Mouse (Mus musculus) lung, embryonic 16.5 days (tissue): ENCODE results near the gene Eif2s2. TPM values are rescaled to one million over a fixed set of nuclear protein-coding genes. Genes with fewer than 3 reads are reported as not detected.
"Not testable (repeated sequence)": the region's sequence is repeated elsewhere in the genome, so short reads cannot be mapped to it uniquely, and the experiment has no call there.

Experiments
- ATAC-seq: fragments of 200-750 bp; cut with Nextera tagmentation; 2 replicates; pipeline ENCODE4 v1.8.0; 2017; ENCODE audit warnings: low read depth, mild to moderate bottlenecking, moderate library complexity
- H3K27ac ChIP-seq: fragments of 300-500 bp; sonication (generic); 2 replicates; pipeline ENCODE4 v1.5.1; 2014; ENCODE audit warnings: mild to moderate bottlenecking, control low read depth, low read length
- H3K27me3 ChIP-seq: fragments of 300-500 bp; sonication (generic); 2 replicates; pipeline ENCODE4 v1.6.1; 2014; ENCODE audit warnings: low read depth, low read length, mixed read lengths; ENCODE audit not compliant: control insufficient read depth, insufficient read depth
- H3K36me3 ChIP-seq: fragments of 300-500 bp; sonication (generic); 2 replicates; pipeline ENCODE4 v1.6.1; 2014; ENCODE audit warnings: low read length; ENCODE audit not compliant: control insufficient read depth, insufficient read depth
- H3K4me1 ChIP-seq: fragments of 300-500 bp; sonication (generic); replicated peaks from 2 replicates; pipeline ENCODE4 v1.6.1; 2014; ENCODE audit warnings: low read length, mixed read lengths; ENCODE audit not compliant: control insufficient read depth, insufficient read depth
- H3K4me2 ChIP-seq: fragments of 300-500 bp; sonication (generic); 2 replicates; pipeline ENCODE4 v1.6.1; 2014; ENCODE audit warnings: low read depth, low read length, control low read depth
- H3K4me3 ChIP-seq: fragments of 300-500 bp; sonication (generic); 2 replicates; pipeline ENCODE4 v1.5.1; 2014; ENCODE audit warnings: mild to moderate bottlenecking, low read length, control low read depth
- H3K9ac ChIP-seq: fragments of 300-500 bp; sonication (generic); 2 replicates; pipeline ENCODE4 v1.6.1; 2014; ENCODE audit warnings: low read length, control low read depth
- H3K9me3 ChIP-seq: fragments of 300-500 bp; sonication (generic); 2 replicates; pipeline ENCODE4 v1.6.1; 2016; ENCODE audit warnings: low read length; ENCODE audit not compliant: control insufficient read depth
- WGBS: fragments of 180-500 bp; shearing (Covaris S2); extraction: QIAGEN DNeasy Blood & Tissue Kit; methylation state at CpG from one replicate; pipeline ENCODE4 v1.1.7; 2014; 5-methylcytosine and 5-hydroxymethylcytosine counted together
- polyA plus RNA-seq: library from polyadenylated mRNA; unstranded; fragments of >200 nt; fragmentation: Nextera tagmentation; extraction: Ambion mirVana; gene quantifications from 2 replicates; pipeline ENCODE4 v1.2.1, GENCODE M21; 2015

The Eif2s2 gene
- polyA plus RNA-seq, 1 experiment from 2014 or later: 82.1 TPM

DNA sequence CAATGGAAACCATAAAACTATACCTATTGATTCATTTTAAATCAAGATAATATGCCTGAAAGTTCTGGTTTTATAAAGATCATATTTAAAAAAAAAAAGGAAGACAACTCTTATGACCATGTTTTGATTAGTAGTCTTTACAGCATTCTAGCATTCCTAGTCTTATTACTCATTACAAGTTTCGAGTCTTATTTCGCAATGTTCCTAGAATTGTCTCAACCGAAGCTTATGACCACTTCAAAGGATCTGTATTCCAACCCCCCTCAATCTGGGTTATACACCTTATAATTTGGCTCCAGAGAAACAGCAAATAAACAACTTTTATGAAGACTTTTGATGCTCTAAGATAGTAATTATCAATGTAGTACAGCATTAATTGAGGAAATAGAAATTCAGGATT is 9.4 kb upstream of the Eif2s2 start:
- H3K27ac ChIP-seq: no peak overlapping the region
- no peaks in the 10 kb centered on the region for H3K27me3 ChIP-seq
- no peak overlapping the region for H3K4me2 ChIP-seq
- H3K36me3 ChIP-seq: no peaks in the 10 kb centered on the region
- no peak overlapping the region for H3K9ac ChIP-seq
- no peak for ATAC-seq
- H3K4me1 ChIP-seq: no peaks in the 10 kb centered on the region
- no peak overlapping the region for H3K4me3 ChIP-seq
- no peaks in the 10 kb centered on the region for H3K9me3 ChIP-seq
- WGBS: 71% methylated on average over 3 of the region's 3 CpGs

DNA sequence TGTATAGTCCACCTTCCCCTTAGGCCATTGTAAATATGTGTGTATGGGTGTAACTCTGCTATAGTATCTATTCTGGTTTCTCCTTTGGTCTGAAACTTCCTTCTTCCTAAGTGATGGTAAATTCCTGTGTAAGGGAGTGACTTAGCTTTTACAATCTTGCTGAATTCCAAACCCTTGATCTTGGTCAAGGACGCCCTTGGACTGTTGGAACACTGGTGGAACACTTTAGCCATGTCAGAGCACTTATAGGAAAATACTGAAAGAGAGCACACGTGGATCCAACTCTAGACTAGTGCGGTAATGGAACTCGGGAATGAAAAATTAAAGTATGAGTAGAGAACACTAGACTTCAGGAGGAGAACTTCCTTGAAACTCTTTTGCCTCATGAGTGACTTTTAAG is 6.7 kb upstream of the Eif2s2 start:
- not testable (repeated sequence) for ATAC-seq

DNA sequence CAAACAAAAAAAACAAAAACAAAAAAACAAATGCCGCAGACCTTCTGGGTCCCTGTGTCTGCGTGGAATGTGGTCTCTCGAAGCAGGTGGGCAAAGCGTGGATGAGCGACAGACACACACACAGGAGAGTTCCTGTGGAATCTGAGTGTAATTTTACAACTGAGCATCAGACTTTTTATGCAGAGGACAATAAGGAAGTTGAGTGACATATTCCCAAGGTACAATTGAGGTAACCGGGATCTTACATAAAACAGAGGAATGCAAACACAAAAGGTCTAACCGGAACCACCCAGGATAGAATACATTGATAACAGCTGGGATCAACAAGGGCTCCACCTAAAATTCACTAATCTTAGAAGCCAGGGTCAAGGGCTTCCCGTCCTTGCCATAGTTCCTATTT is 6.3 kb upstream of the Eif2s2 start:
- H3K36me3 ChIP-seq, H3K27ac ChIP-seq, H3K9me3 ChIP-seq, H3K4me3 ChIP-seq, ATAC-seq, H3K27me3 ChIP-seq, H3K4me2 ChIP-seq, H3K4me1 ChIP-seq, H3K9ac ChIP-seq: not testable (repeated sequence)
- 82% methylated on average over 8 of the region's 8 CpGs for WGBS

More for the DNA sequence above, 6.7 kb upstream of the Eif2s2 start:
- not testable (repeated sequence) for H3K27me3 ChIP-seq, H3K9ac ChIP-seq, H3K4me2 ChIP-seq, H3K4me1 ChIP-seq, H3K4me3 ChIP-seq, H3K27ac ChIP-seq, H3K36me3 ChIP-seq, H3K9me3 ChIP-seq
- 72% methylated on average over 4 of the region's 4 CpGs for WGBS

DNA sequence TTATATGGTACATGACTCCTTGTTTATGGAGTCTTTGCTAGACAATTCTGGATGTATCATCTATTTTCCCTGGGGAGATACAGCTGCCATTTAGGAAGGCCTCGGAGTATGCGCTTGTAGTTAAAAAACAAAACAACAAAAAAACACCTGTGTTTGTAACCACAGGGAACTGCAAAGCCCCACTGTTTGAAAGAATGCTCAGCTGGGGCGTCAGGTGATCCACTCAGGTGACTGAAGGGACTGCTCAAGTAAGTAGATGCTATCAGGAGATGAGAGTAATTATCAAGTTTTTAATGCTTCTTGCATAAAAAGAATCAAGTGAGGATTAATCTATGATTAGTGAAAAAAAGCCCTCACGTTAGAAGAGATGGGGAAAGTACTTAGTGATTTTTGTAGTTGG is 813 bp upstream of the Eif2s2 start:
- no peak for ATAC-seq
- H3K27me3 ChIP-seq: no peaks in the 10 kb centered on the region
- WGBS: 57% methylated on average over 4 of the region's 4 CpGs
- H3K4me1 ChIP-seq: peaks cover 12% of the 10 kb centered on the region
- no peaks in the 10 kb centered on the region for H3K9me3 ChIP-seq
- no peaks in the 10 kb centered on the region for H3K36me3 ChIP-seq
- H3K9ac ChIP-seq: no peak overlapping the region
- no peak overlapping the region for H3K27ac ChIP-seq
- peak overlapping the region; percentile 71; the same call in 1 of the 2 replicates for H3K4me2 ChIP-seq
- H3K4me3 ChIP-seq: peak overlapping the region; percentile 69; the same call in 1 of the 2 replicates

DNA sequence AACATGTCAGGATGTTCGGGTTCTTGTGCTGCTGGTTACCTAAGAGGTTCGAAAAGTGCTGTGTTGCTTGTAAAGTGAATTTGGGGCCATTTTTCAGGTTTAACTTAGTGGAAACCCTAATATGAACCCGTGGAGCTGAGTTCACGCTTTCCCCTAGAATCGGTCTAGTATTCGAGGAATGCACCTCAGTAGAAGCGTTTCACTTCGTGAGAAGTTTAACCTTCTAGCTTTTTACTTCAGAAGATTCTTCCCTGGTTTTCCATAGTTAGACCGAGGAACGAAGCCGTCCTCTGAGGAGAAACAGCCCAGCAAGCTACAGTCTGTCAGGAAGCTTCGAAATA is 280 bp upstream of the Eif2s2 start:
- Histone ChIP-seq H3K27me3 (no peaks in the 10 kb centered on the region), H3K4me1 (peaks cover 12% of the 10 kb centered on the region), H3K9me3 (no peaks in the 10 kb centered on the region), H3K36me3 (0 out of 2 replicates have a peak, but pooled peaks cover 1% of the 10 kb centered on the region), H3K4me3 (peak overlapping the region; percentile 69), H3K27ac (no peak overlapping the region), H3K4me2 (peak overlapping the region; percentile 71), H3K9ac (peak overlapping the region; percentile 55)
- WGBS: 7% methylated on average over 12 of the region's 12 CpGs
- ATAC-seq: peak; percentile 27; the same call in 1 of the 2 replicates

DNA sequence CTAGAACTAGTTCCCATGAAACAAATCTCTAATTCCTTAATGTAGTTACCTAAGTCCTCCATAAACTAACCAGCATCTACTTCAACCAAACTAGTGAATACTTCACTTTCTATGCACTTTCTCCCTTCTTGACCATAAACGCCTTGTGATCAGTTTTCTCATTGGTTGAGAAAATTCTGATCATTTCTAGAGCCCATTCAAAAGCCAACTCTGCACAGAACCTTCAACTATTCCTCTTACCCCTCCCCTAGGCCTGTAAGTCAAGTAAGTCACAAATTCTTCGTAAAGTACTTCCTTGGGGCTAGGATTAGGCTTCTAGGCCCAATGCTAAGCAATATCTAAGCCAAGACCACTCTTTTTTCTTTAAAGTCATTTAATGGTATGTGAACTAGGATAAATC is 1.1 kb downstream of the Eif2s2 start:
- peak overlapping the region; percentile 85 for H3K9ac ChIP-seq
- no peak for ATAC-seq
- no peaks in the 10 kb centered on the region for H3K9me3 ChIP-seq
- H3K4me3 ChIP-seq: peak overlapping the region; percentile 69
- no peaks in the 10 kb centered on the region for H3K27me3 ChIP-seq
- WGBS: 11% methylated on average over 2 of the region's 2 CpGs
- H3K36me3 ChIP-seq: peaks cover 9% of the 10 kb centered on the region; the same call in 1 of the 2 replicates
- H3K27ac ChIP-seq: no peak overlapping the region; the same call in 1 of the 2 replicates
- peak overlapping the region; percentile 93 for H3K4me2 ChIP-seq
- peaks cover 12% of the 10 kb centered on the region for H3K4me1 ChIP-seq

DNA sequence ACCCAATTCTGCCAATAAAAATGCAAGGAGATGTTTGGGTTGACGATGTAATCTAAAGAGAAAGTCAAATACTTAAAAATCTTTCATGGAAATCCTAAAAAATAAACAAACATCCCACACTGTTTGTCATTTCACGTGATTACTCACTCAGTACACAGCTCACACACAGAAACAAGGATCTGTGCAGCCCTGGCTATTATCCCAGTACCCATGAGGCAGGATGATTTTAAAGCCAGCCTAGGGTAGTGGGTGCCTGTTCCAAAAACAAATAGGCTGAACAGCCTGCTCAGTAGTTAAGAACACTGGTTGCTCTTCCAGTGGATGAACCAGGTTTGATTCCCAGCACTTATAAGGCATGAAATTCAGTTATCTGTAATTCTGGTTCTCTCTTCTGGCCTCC is 16.1 kb downstream of the Eif2s2 start:
- peaks cover 2% of the 10 kb centered on the region; the same call in 1 of the 2 replicates for H3K4me1 ChIP-seq
- no peak overlapping the region for H3K27ac ChIP-seq
- no peak overlapping the region for H3K4me3 ChIP-seq
- H3K36me3 ChIP-seq: peaks cover 43% of the 10 kb centered on the region
- no peaks in the 10 kb centered on the region for H3K27me3 ChIP-seq
- ATAC-seq: no peak
- no peak overlapping the region for H3K9ac ChIP-seq
- no peak overlapping the region for H3K4me2 ChIP-seq
- no peaks in the 10 kb centered on the region for H3K9me3 ChIP-seq
- 50% methylated on average over 2 of the region's 2 CpGs for WGBS

DNA sequence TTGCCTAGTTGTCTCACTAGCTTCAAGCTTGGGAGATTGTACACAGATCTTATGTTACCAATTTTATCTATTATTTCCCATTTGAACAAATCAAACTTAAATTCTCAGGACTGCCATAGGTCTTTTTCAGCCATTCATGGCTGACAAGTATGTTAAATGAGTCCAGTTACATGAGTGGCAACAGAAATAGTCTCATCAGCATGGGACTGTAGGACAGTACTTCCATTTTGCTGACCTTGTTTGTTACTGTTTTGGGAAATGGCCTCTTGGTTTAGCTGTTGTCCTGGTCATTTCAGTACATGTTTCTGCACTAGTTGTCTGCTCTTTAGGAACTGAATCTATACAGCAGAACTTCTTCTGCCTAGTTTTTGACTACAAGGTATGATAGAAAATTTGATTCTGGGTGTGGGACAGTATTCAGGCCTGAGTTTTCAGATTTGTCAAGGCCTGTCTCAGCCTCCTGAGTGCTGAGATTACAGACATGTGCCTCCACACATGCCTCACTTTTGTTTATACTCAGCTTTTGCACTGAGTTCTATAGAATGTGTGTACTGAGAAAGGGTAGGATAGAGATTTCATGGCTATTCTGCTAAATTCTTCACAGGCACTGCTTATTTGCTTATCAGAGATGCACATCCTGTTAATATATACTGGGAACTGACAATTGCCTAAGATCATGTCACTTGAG is 22.6 kb downstream of the Eif2s2 start:
- Histone ChIP-seq H3K4me2 (no peak overlapping the region), H3K4me1 (no peaks in the 10 kb centered on the region), H3K27ac (no peak overlapping the region), H3K9ac (no peak overlapping the region), H3K36me3 (peaks cover 66% of the 10 kb centered on the region), H3K27me3 (no peaks in the 10 kb centered on the region), H3K9me3 (no peaks in the 10 kb centered on the region), H3K4me3 (no peak overlapping the region)
- no peak for ATAC-seq

DNA sequence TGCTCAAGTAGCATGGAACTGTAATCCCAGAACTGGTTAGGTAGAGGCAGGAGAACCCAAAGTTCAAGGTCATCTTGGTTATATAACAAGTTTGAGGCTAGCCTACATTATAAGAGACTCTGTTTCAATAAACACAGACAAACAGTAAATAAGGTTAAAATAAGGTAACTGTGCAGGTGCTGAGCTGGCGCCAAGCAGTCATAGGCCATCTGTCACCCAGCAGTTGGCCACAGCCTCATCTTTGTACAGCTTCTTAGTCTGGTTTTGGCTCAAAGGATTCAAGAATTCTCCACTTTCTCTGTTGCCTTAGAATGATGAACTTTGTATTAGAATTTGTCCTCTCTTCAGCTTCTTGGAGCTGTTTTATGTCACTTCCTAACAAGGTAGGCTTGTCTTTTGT is 24.6 kb downstream of the Eif2s2 start:
- no peak overlapping the region for H3K4me2 ChIP-seq
- H3K27me3 ChIP-seq: no peaks in the 10 kb centered on the region
- H3K4me3 ChIP-seq: no peak overlapping the region
- no peaks in the 10 kb centered on the region for H3K9me3 ChIP-seq
- no peak overlapping the region for H3K9ac ChIP-seq
- 96% methylated on average over 1 of the region's 1 CpGs for WGBS
- H3K27ac ChIP-seq: no peak overlapping the region
- no peaks in the 10 kb centered on the region for H3K4me1 ChIP-seq
- peaks cover 66% of the 10 kb centered on the region for H3K36me3 ChIP-seq
- ATAC-seq: no peak

DNA sequence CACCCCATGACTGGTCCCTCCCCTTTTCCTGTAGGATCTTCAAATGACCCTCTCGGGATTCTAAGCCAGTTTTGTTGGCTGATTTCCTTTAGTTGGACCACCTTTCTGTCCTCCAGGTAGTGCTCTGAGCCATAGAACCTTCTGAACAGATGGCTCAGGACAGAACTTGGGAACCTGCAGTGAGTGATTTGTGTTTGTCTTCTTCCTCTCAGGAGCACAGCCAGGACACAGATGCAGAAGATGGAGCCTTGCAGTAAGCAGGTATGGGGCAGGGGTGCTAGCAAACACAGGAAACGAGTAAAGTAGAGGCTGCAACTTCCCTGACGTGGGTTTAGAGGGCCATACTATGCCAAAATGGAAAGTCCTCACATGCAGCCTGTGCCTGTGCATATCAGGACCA is 27.0 kb downstream of the Eif2s2 start:
- ATAC-seq: no peak
- Histone ChIP-seq H3K9ac (no peak overlapping the region), H3K4me1 (no peaks in the 10 kb centered on the region), H3K4me2 (no peak overlapping the region), H3K9me3 (no peaks in the 10 kb centered on the region), H3K27me3 (no peaks in the 10 kb centered on the region), H3K4me3 (no peak overlapping the region), H3K36me3 (peaks cover 50% of the 10 kb centered on the region), H3K27ac (no peak overlapping the region)
- WGBS: 70% methylated on average over 3 of the region's 3 CpGs
